Mouse (Mus musculus) ES-Bruce4 (cell line): ENCODE data around the gene Myl6b.

ENCODE experiments used
- CTCF ChIP-seq: IDR thresholded peaks from one replicate; pipeline ENCODE4 v1.8.1; 2011; ENCODE audit warnings: low read depth, low read length
- POLR2A ChIP-seq: IDR thresholded peaks from one replicate; pipeline ENCODE4 v1.8.1; 2011; ENCODE audit warnings: low read length; ENCODE audit not compliant: insufficient read depth

- TF ChIP-seq CTCF (no peak), POLR2A (no peak)
These were observed 25.7 kb upstream of the Myl6b start for GRCm38 (mm10) chr10:128524111-128524731.
